Mouse (Mus musculus) lung, postnatal 4 days (tissue): ENCODE measurements around the gene Il10.

Experiments
- DNase-seq, 2 experiments: peaks; one replicate each; pipeline ENCODE4 v3.0.0; 2021

Gene Il10

GRCm38 (mm10) chr1:131049361-131049806, 29.7 kb downstream of the Il10 start:
- no peak for DNase-seq

GRCm38 (mm10) chr1:131050011-131050410, 30.4 kb downstream of the Il10 start:
- DNase-seq: no peak

GRCm38 (mm10) chr1:131050617-131051016, 31.0 kb downstream of the Il10 start:
- DNase-seq: no peak

GRCm38 (mm10) chr1:131051073-131051472, 31.4 kb downstream of the Il10 start:
- no peak for DNase-seq

GRCm38 (mm10) chr1:131053239-131053638, 33.6 kb downstream of the Il10 start:
- DNase-seq: peak; percentile 70 to 76

GRCm38 (mm10) chr1:131053656-131054055, 34.0 kb downstream of the Il10 start:
- no peak for DNase-seq

GRCm38 (mm10) chr1:131054251-131054650, 34.6 kb downstream of the Il10 start:
- DNase-seq: no peak

- no peak for DNase-seq
Observed at GRCm38 (mm10) chr1:131058431-131058830, 38.8 kb downstream of the Il10 start.

- no peak for DNase-seq
Observed at GRCm38 (mm10) chr1:131059411-131059810, 39.8 kb downstream of the Il10 start.

GRCm38 (mm10) chr1:131059841-131060240, 40.2 kb downstream of the Il10 start:
- DNase-seq: no peak

- peak in 1 of 2 experiments; percentile 57 for DNase-seq
Observed at GRCm38 (mm10) chr1:131060290-131061253, 40.9 kb downstream of the Il10 start.

- no peak for DNase-seq
Observed at GRCm38 (mm10) chr1:131061740-131062254, 42.2 kb downstream of the Il10 start.

- DNase-seq: no peak
Observed at GRCm38 (mm10) chr1:131062821-131063220, 43.2 kb downstream of the Il10 start.

- DNase-seq: no peak
Observed at GRCm38 (mm10) chr1:131064202-131064601, 44.6 kb downstream of the Il10 start.

- DNase-seq: no peak
Observed at GRCm38 (mm10) chr1:131068011-131068727, 48.5 kb downstream of the Il10 start.

GRCm38 (mm10) chr1:131069010-131069409, 49.4 kb downstream of the Il10 start:
- no peak for DNase-seq

- no peak for DNase-seq
Observed at GRCm38 (mm10) chr1:131072376-131072990, 52.8 kb downstream of the Il10 start.

GRCm38 (mm10) chr1:131074524-131074938, 54.9 kb downstream of the Il10 start:
- DNase-seq: no peak
